Mouse (Mus musculus) liver, postnatal 0 days (tissue): ENCODE data around the gene Pygo1. TPM values are rescaled to one million over a fixed set of nuclear protein-coding genes. Genes with fewer than 3 reads are reported as not detected.
A peak's percentile ranks its signal among the peaks of the same experiment; 100 is the strongest.

ENCODE experiments used
- ATAC-seq: fragments of 200-750 bp; cut with Nextera tagmentation; 2 replicates; pipeline ENCODE4 v1.8.0; 2017; ENCODE audit warnings: mild to moderate bottlenecking, moderate library complexity
- DNase-seq: peaks from one replicate; pipeline ENCODE4 v3.0.0-alpha.2; 2016
- H3K27ac ChIP-seq: fragments of 300-500 bp; sonication (generic); 2 replicates; pipeline ENCODE4 v1.5.1; 2014; ENCODE audit warnings: antibody characterized with exemption, moderate library complexity, mild to moderate bottlenecking, low read depth
- H3K27me3 ChIP-seq: fragments of 300-500 bp; sonication (generic); 2 replicates; pipeline ENCODE4 v1.6.1; 2014; ENCODE audit warnings: low read length, control low read depth, mixed read lengths; ENCODE audit not compliant: insufficient read depth
- H3K36me3 ChIP-seq: fragments of 300-500 bp; sonication (generic); replicated peaks from 2 replicates; pipeline ENCODE4 v1.6.1; 2014; ENCODE audit warnings: mild to moderate bottlenecking, control low read depth, low read length, moderate library complexity, mixed read lengths; ENCODE audit not compliant: insufficient read depth
- H3K4me1 ChIP-seq: fragments of 300-500 bp; sonication (generic); 2 replicates; pipeline ENCODE4 v1.6.1; 2014; ENCODE audit warnings: antibody characterized with exemption, mild to moderate bottlenecking, control low read depth; ENCODE audit not compliant: insufficient read depth
- H3K4me2 ChIP-seq: fragments of 300-500 bp; sonication (generic); 2 replicates; pipeline ENCODE4 v1.6.1; 2014; ENCODE audit warnings: low read depth, mild to moderate bottlenecking, low read length, moderate library complexity, mixed read lengths
- H3K4me3 ChIP-seq: fragments of 300-500 bp; sonication (generic); 2 replicates; pipeline ENCODE4 v1.5.1; 2014; ENCODE audit warnings: low read depth, low read length
- H3K9ac ChIP-seq: fragments of 300-500 bp; sonication (generic); replicated peaks from 2 replicates; pipeline ENCODE4 v1.6.1; 2014; ENCODE audit warnings: mild to moderate bottlenecking, moderate library complexity
- H3K9me3 ChIP-seq: fragments of 300-500 bp; sonication (generic); 2 replicates; pipeline ENCODE4 v1.6.1; 2016; ENCODE audit warnings: mild to moderate bottlenecking, control low read depth, low read length, mixed read lengths
- CTCF ChIP-seq: sonication (generic); IDR thresholded peaks from 2 replicates; pipeline ENCODE4 v1.5.1; 2016; ENCODE audit warnings: antibody characterized with exemption, low read depth
- EP300 ChIP-seq: IDR thresholded peaks from 2 replicates; pipeline ENCODE4 v1.6.1; 2016; ENCODE audit warnings: antibody characterized with exemption, low read depth, mild to moderate bottlenecking
- WGBS: fragments of 180-500 bp; shearing (Covaris S2); extraction: QIAGEN DNeasy Blood & Tissue Kit; methylation state at CpG from one replicate; pipeline ENCODE4 v1.1.7; 2014; ENCODE audit not compliant: insufficient replicate concordance; 5-methylcytosine and 5-hydroxymethylcytosine counted together
- polyA plus RNA-seq: library from polyadenylated mRNA; unstranded; fragments of >200 nt; fragmentation: Nextera tagmentation; extraction: Ambion mirVana; gene quantifications from 2 replicates; pipeline ENCODE4 v1.2.1, GENCODE M21; 2015

The Pygo1 gene
- polyA plus RNA-seq, 1 experiment from 2014 or later: 0.06 TPM

- H3K27me3 ChIP-seq: peaks cover 43% of the 10 kb centered on the region
- H3K4me1 ChIP-seq: no peaks in the 10 kb centered on the region
- H3K4me2 ChIP-seq: peak overlapping the region; percentile 82
- ATAC-seq (no peak), DNase-seq (no peak)
- TF ChIP-seq EP300 (no peak), CTCF (no peak)
- no peaks in the 10 kb centered on the region for H3K36me3 ChIP-seq
- H3K9me3 ChIP-seq: no peaks in the 10 kb centered on the region
- no peak overlapping the region for H3K27ac ChIP-seq
- peak overlapping the region; percentile 53 for H3K4me3 ChIP-seq
- peak overlapping the region; percentile 17 for H3K9ac ChIP-seq
- WGBS: 7% methylated on average over 20 of the region's 20 CpGs
Observed at GRCm38 (mm10) chr9:72925935-72926258, 452 bp downstream of the Pygo1 start.

GRCm38 (mm10) chr9:72931166-72931790 is 5.8 kb downstream of the Pygo1 start:
- Histone ChIP-seq H3K4me2 (no peak overlapping the region), H3K36me3 (no peaks in the 10 kb centered on the region), H3K4me3 (no peak overlapping the region), H3K4me1 (0 out of 2 replicates have a peak, but pooled peaks cover 3% of the 10 kb centered on the region), H3K27me3 (peaks cover 18% of the 10 kb centered on the region), H3K9me3 (no peaks in the 10 kb centered on the region), H3K27ac (no peak overlapping the region), H3K9ac (no peak overlapping the region)
- TF ChIP-seq CTCF (no peak), EP300 (no peak)
- WGBS: 70% methylated on average over 13 of the region's 13 CpGs
- ATAC-seq: no peak
- no peak for DNase-seq

DNA sequence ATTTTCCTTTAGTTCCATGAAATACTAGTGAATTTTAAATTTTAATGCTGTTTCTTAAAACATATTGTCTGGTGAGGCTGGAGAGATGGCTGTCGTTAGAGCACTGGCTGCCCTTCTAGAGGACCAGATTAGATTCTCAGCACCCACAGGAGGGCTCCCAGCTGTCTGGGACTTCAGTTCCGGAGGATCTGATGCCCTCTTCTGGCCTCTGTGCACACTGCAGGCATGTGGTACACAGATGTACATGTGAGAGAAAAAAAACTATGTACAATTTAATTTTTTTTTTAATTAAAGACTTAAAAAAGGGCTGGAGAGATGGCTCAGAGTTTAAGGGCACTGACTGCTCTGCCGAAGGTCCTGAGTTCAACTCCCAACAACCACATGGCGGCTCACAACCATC is 9.9 kb downstream of the Pygo1 start:
- no peaks in the 10 kb centered on the region for H3K36me3 ChIP-seq
- no peak overlapping the region for H3K27ac ChIP-seq
- no peak for DNase-seq
- H3K4me2 ChIP-seq: no peak overlapping the region
- H3K9ac ChIP-seq: no peak overlapping the region
- no peaks in the 10 kb centered on the region for H3K9me3 ChIP-seq
- TF ChIP-seq EP300: no peak
- TF ChIP-seq CTCF: no peak
- no peak overlapping the region for H3K4me3 ChIP-seq
- no peaks in the 10 kb centered on the region for H3K27me3 ChIP-seq
- ATAC-seq: no peak
- 82% methylated on average over 4 of the region's 4 CpGs for WGBS
- H3K4me1 ChIP-seq: 0 out of 2 replicates have a peak, but pooled peaks cover 3% of the 10 kb centered on the region

- TF ChIP-seq CTCF (no peak), EP300 (no peak)
- Histone ChIP-seq H3K9ac (no peak overlapping the region), H3K4me3 (no peak overlapping the region), H3K27ac (no peak overlapping the region), H3K27me3 (no peaks in the 10 kb centered on the region), H3K36me3 (no peaks in the 10 kb centered on the region), H3K4me1 (0 out of 2 replicates have a peak, but pooled peaks cover 3% of the 10 kb centered on the region), H3K9me3 (no peaks in the 10 kb centered on the region), H3K4me2 (no peak overlapping the region)
- no peak for DNase-seq
- ATAC-seq: peak; percentile 64; the same call in 1 of the 2 replicates
- WGBS: 49% methylated on average over 2 of the region's 2 CpGs
Observed at GRCm38 (mm10) chr9:72936301-72936700, 10.9 kb downstream of the Pygo1 start.

GRCm38 (mm10) chr9:72943424-72943823 is 18.0 kb downstream of the Pygo1 start:
- Histone ChIP-seq H3K27ac (no peak overlapping the region), H3K9ac (no peak overlapping the region), H3K4me3 (no peak overlapping the region), H3K36me3 (no peaks in the 10 kb centered on the region), H3K9me3 (peaks cover 4% of the 10 kb centered on the region; the same call in 1 of the 2 replicates), H3K27me3 (no peaks in the 10 kb centered on the region), H3K4me1 (no peaks in the 10 kb centered on the region), H3K4me2 (no peak overlapping the region)
- TF ChIP-seq EP300 (no peak), CTCF (peak; percentile 30)
- ATAC-seq: no peak
- no peak for DNase-seq
- WGBS: 60% methylated on average over 3 of the region's 3 CpGs

GRCm38 (mm10) chr9:72944286-72944685 is 18.8 kb downstream of the Pygo1 start:
- Histone ChIP-seq H3K4me2 (no peak overlapping the region), H3K9ac (no peak overlapping the region), H3K36me3 (no peaks in the 10 kb centered on the region), H3K4me3 (no peak overlapping the region), H3K27ac (no peak overlapping the region), H3K9me3 (peaks cover 4% of the 10 kb centered on the region; the same call in 1 of the 2 replicates), H3K4me1 (no peaks in the 10 kb centered on the region), H3K27me3 (no peaks in the 10 kb centered on the region)
- TF ChIP-seq EP300 (no peak), CTCF (no peak)
- WGBS: 80% methylated on average over 13 of the region's 13 CpGs
- no peak for ATAC-seq
- DNase-seq: no peak
